Mouse (Mus musculus) right cerebral cortex, postnatal 36 days (tissue): ENCODE data around the gene Pifo.
"Not testable (repeated sequence)": the region's sequence is repeated elsewhere in the genome, so short reads cannot be mapped to it uniquely, and the experiment has no call there.

Experiments
- DNase-seq, 2 experiments: peaks; one replicate each; pipeline ENCODE4 v3.0.0; 2022; ENCODE audit warnings: low spot score in 2 of 2, mixed read lengths in 1 of 2

Gene Pifo

GRCm38 (mm10) chr3:106014546-106014945 lies at the start of gene Pifo:
TSS of gene Pifo (minus strand) at chr3:106014646.
- no peak for DNase-seq

- no peak for DNase-seq
Observed at GRCm38 (mm10) chr3:106057966-106058365, 43.5 kb upstream of the Pifo start.

GRCm38 (mm10) chr3:106051896-106052295 lies 37.5 kb upstream of the Pifo start:
- no peak for DNase-seq

GRCm38 (mm10) chr3:106040306-106040705 lies 25.9 kb upstream of the Pifo start:
- DNase-seq = no peak

GRCm38 (mm10) chr3:106032781-106033180 lies 18.3 kb upstream of the Pifo start, which contains the start of gene Chil5:
TSS of gene Chil5 (minus strand) at chr3:106032814.
- no peak for DNase-seq

GRCm38 (mm10) chr3:106024135-106024534 lies 9.7 kb upstream of the Pifo start:
- DNase-seq = no peak

GRCm38 (mm10) chr3:106021840-106022239 lies 7.4 kb upstream of the Pifo start:
- DNase-seq = no peak

- not testable (repeated sequence) for DNase-seq
Observed at GRCm38 (mm10) chr3:106003360-106003759, 11.1 kb downstream of the Pifo start.

- DNase-seq = peak in 1 of 2 experiments; percentile 32
Observed at GRCm38 (mm10) chr3:106001416-106002370, 12.8 kb downstream of the Pifo start.

- no peak for DNase-seq
Observed at GRCm38 (mm10) chr3:106000707-106001375, 13.6 kb downstream of the Pifo start.

GRCm38 (mm10) chr3:105994730-105995129 lies 19.7 kb downstream of the Pifo start:
- DNase-seq = no peak

GRCm38 (mm10) chr3:105991653-105992283 lies 22.7 kb downstream of the Pifo start:
- no peak for DNase-seq

- not testable (repeated sequence) for DNase-seq
Observed at GRCm38 (mm10) chr3:105989611-105990010, 24.8 kb downstream of the Pifo start.

- no peak for DNase-seq
Observed at GRCm38 (mm10) chr3:105974174-105974573, 40.3 kb downstream of the Pifo start.

GRCm38 (mm10) chr3:105973411-105973810 lies 41.0 kb downstream of the Pifo start, which contains the start of gene Ovgp1:
TSS of gene Ovgp1 (plus strand) at chr3:105973711.
- DNase-seq = no peak

GRCm38 (mm10) chr3:105971831-105972446 lies 42.5 kb downstream of the Pifo start:
- no peak for DNase-seq

- no peak for DNase-seq
Observed at GRCm38 (mm10) chr3:105960700-105961099, 53.7 kb downstream of the Pifo start.

- DNase-seq = no peak
Observed at GRCm38 (mm10) chr3:105959999-105960398, 54.4 kb downstream of the Pifo start, which contains the start of gene Atp5f1. TSS of gene Atp5f1 (minus strand) at chr3:105960099.

- DNase-seq = no peak
Observed at GRCm38 (mm10) chr3:105959585-105959984, 54.9 kb downstream of the Pifo start.

GRCm38 (mm10) chr3:105958974-105959580 lies 55.4 kb downstream of the Pifo start, which contains the start of gene Wdr77:
TSS of gene Wdr77 (plus strand) at chr3:105959369.
- peak; percentile 88 to 94 for DNase-seq

- DNase-seq = no peak
Observed at GRCm38 (mm10) chr3:105958204-105958603, 56.2 kb downstream of the Pifo start.
